Mouse (Mus musculus): Measurements from ENCODE around the gene Mrpl35.

GRCm38 (mm10) chr6:71836811-71837210 is 10.0 kb upstream of the Mrpl35 start:
- TF ChIP-seq CTCF (IDR thresholded peaks at IDR 0.05; ENCODE audit: control insufficient read depth, insufficient read depth, low read length) (no peak), POLR2A (IDR thresholded peaks at IDR 0.05; ENCODE audit: borderline replicate concordance, control insufficient read depth, low read depth, low read length) (no peak)
